Mouse (Mus musculus) lung, embryonic 15.5 days (tissue): ENCODE results near the gene Ces2g. TPM values are rescaled to one million over a fixed set of nuclear protein-coding genes. Genes with fewer than 3 reads are reported as not detected.

Source experiments
- ATAC-seq: fragments of 200-750 bp; cut with Nextera tagmentation; 2 replicates; pipeline ENCODE4 v1.8.0; 2017; ENCODE audit warnings: moderate number of reproducible peaks, borderline replicate concordance; ENCODE audit not compliant: low FRiP score, low TSS enrichment; ENCODE audit errors: extremely low read depth
- H3K27ac ChIP-seq: fragments of 300-500 bp; sonication (generic); 2 replicates; pipeline ENCODE4 v1.5.1; 2015; ENCODE audit warnings: moderate library complexity, mild to moderate bottlenecking, inconsistent platforms
- H3K27me3 ChIP-seq: fragments of 300-500 bp; sonication (generic); 2 replicates; pipeline ENCODE4 v1.6.1; 2015; ENCODE audit warnings: inconsistent platforms
- H3K36me3 ChIP-seq: fragments of 300-500 bp; sonication (generic); 2 replicates; pipeline ENCODE4 v1.6.1; 2015; ENCODE audit warnings: inconsistent platforms
- H3K4me1 ChIP-seq: fragments of 300-500 bp; sonication (generic); 2 replicates; pipeline ENCODE4 v1.6.1; 2015; ENCODE audit warnings: inconsistent platforms
- H3K4me2 ChIP-seq: fragments of 300-500 bp; sonication (generic); 2 replicates; pipeline ENCODE4 v1.6.1; 2015; ENCODE audit warnings: inconsistent platforms, mild to moderate bottlenecking, moderate library complexity
- H3K4me3 ChIP-seq: fragments of 300-500 bp; sonication (generic); 2 replicates; pipeline ENCODE4 v1.5.1; 2015; ENCODE audit warnings: mild to moderate bottlenecking, inconsistent platforms
- H3K9ac ChIP-seq: fragments of 300-500 bp; sonication (generic); 2 replicates; pipeline ENCODE4 v1.6.1; 2015; ENCODE audit warnings: inconsistent platforms
- H3K9me3 ChIP-seq: fragments of 300-500 bp; sonication (generic); 2 replicates; pipeline ENCODE4 v1.6.1; 2016; ENCODE audit warnings: inconsistent platforms
- WGBS: fragments of 180-500 bp; shearing (Covaris S2); methylation state at CpG from one replicate; pipeline ENCODE4 v1.1.7; 2015; 5-methylcytosine and 5-hydroxymethylcytosine counted together
- polyA plus RNA-seq: library from polyadenylated mRNA; unstranded; fragments of >200 nt; fragmentation: Nextera tagmentation; extraction: Ambion mirVana; gene quantifications from 2 replicates; pipeline ENCODE4 v1.2.1, GENCODE M21; 2015

Ces2g gene
- polyA plus RNA-seq: 0.94 and 1.7 TPM in 2 replicates

DNA sequence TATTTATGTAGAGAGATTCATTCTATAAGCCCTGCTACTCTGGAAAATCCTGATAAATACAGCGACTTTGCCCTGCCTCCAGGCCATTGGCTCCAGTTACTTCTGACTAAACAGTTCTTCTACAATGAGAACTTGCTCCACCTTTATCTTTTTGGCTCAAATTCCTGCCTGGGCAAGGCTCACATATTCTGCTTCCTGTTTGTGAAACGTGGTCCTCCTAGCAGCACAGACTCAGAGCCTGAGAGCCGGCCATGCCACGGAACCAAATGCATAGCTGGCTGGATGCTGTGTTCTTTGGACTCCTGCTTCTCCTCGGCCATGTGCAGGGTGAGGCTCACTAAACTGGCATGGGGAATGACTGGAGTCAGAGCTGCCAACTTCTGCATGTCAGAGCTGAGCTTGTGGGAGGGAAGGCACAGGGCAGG is at the start of gene Ces2g:
TSS of gene Ces2g (plus strand) at position 182 of the 425 bp plus-strand sequence.
- Histone ChIP-seq H3K9me3 (no peaks in the 10 kb centered on the region), H3K27ac (no peak within 1 kb of the TSS), H3K27me3 (no peaks in the 10 kb centered on the region), H3K9ac (no peak within 1 kb of the TSS), H3K4me3 (no peak within 1 kb of the TSS), H3K36me3 (no peaks in the 10 kb centered on the region), H3K4me1 (no peaks in the 10 kb centered on the region), H3K4me2 (no peak within 1 kb of the TSS)
- ATAC-seq: no peak
- WGBS: 49% methylated on average over 5 of the region's 5 CpGs

- no peak within 1 kb of the TSS for H3K9ac ChIP-seq
- no peaks in the 10 kb centered on the region for H3K36me3 ChIP-seq
- H3K27ac ChIP-seq: no peak within 1 kb of the TSS
- WGBS: 74% methylated on average over 5 of the region's 5 CpGs
- no peaks in the 10 kb centered on the region for H3K27me3 ChIP-seq
- H3K4me1 ChIP-seq: no peaks in the 10 kb centered on the region
- ATAC-seq: no peak
- no peak within 1 kb of the TSS for H3K4me2 ChIP-seq
- H3K9me3 ChIP-seq: no peaks in the 10 kb centered on the region
- H3K4me3 ChIP-seq: no peak within 1 kb of the TSS
These were observed 35.4 kb upstream of the Ces2g start, which contains the start of gene Ces2e for GRCm38 (mm10) chr8:104925972-104926596. Ces2e (plus strand) TSS chr8:104926260.

GRCm38 (mm10) chr8:104927301-104927700 is 34.2 kb upstream of the Ces2g start:
- Histone ChIP-seq H3K9ac (no peak overlapping the region), H3K36me3 (no peaks in the 10 kb centered on the region), H3K4me1 (no peaks in the 10 kb centered on the region), H3K4me3 (no peak overlapping the region), H3K27ac (no peak overlapping the region), H3K4me2 (no peak overlapping the region), H3K27me3 (no peaks in the 10 kb centered on the region), H3K9me3 (no peaks in the 10 kb centered on the region)
- 76% methylated on average over 3 of the region's 3 CpGs for WGBS
- ATAC-seq: no peak

DNA sequence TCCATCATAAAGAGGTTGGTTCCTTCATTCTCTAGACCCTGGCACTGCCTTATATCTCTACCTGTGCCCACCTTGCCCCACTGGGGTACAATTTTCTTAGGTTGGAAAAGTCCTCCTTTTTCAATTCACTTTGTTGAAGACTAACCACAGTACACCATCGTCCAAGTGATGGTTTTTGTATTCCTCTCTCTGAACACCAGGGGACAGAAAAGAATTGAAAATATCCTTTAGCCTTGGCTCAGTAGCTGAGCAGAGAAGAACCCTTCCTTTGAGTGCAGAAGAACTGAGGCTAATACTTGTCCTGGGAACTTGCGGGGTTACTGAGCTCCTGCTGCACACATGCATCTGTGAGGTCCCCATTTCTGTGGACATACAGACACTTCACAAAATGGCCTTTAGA is 16.9 kb upstream of the Ces2g start:
- H3K36me3 ChIP-seq: no peaks in the 10 kb centered on the region
- H3K27ac ChIP-seq: no peak overlapping the region
- no peaks in the 10 kb centered on the region for H3K9me3 ChIP-seq
- H3K4me3 ChIP-seq: no peak overlapping the region
- no peaks in the 10 kb centered on the region for H3K27me3 ChIP-seq
- WGBS: 82% methylated on average over 2 of the region's 2 CpGs
- no peak overlapping the region for H3K9ac ChIP-seq
- no peak for ATAC-seq
- H3K4me2 ChIP-seq: no peak overlapping the region
- no peaks in the 10 kb centered on the region for H3K4me1 ChIP-seq

DNA sequence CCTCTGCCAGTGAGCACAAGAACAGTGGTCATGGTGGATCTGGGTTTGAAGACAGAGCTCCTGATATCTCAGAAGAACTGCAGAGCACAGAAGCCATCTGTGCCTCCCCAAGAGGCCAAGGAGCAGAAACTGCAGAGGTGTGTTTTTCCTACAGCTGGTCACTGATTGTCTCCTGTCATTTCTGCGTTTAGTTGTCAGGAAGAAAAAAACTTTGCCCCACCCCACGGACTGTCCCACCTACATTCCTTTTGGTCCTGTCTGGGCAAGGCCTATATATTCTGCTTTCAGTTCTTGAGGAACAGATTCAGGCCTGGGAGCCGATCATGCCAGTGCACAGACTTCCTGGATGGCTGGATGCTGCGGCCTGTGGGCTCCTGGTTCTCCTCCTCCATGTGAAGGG is 14.5 kb upstream of the Ces2g start, which contains the start of gene Ces2f:
TSS of gene Ces2f (plus strand) at position 301 of the 400 bp plus-strand sequence.
- Histone ChIP-seq H3K4me2 (no peak within 1 kb of the TSS), H3K9me3 (no peaks in the 10 kb centered on the region), H3K9ac (no peak within 1 kb of the TSS), H3K4me1 (no peaks in the 10 kb centered on the region), H3K27ac (no peak within 1 kb of the TSS), H3K4me3 (no peak within 1 kb of the TSS), H3K27me3 (no peaks in the 10 kb centered on the region), H3K36me3 (no peaks in the 10 kb centered on the region)
- no peak for ATAC-seq
- 73% methylated on average over 4 of the region's 4 CpGs for WGBS

DNA sequence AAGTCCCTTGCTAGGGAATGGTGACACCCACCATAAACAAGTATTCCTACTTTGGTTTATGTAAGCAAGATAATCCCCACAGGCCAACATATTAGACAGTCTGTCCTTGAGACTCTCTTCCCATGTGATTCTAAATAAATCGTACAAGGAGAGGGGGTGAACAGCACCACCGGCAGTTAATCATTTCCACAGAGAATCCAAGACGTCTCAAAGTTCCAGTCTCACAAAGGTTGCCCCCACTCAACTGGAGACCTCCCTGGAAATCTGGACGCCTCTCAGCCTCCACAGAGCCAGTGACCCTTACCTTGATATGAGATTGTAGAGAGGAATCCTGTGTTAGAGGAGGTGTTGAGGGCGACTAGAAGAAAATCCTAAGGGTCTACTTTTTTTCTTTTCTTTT is 12.5 kb upstream of the Ces2g start:
- H3K9me3 ChIP-seq: no peaks in the 10 kb centered on the region
- no peaks in the 10 kb centered on the region for H3K27me3 ChIP-seq
- H3K27ac ChIP-seq: no peak overlapping the region
- no peaks in the 10 kb centered on the region for H3K4me1 ChIP-seq
- H3K36me3 ChIP-seq: no peaks in the 10 kb centered on the region
- no peak overlapping the region for H3K4me3 ChIP-seq
- H3K9ac ChIP-seq: no peak overlapping the region
- no peak for ATAC-seq
- WGBS: 56% methylated on average over 5 of the region's 5 CpGs
- H3K4me2 ChIP-seq: no peak overlapping the region

- Histone ChIP-seq H3K27me3 (no peaks in the 10 kb centered on the region), H3K9ac (no peak overlapping the region), H3K4me3 (no peak overlapping the region), H3K36me3 (no peaks in the 10 kb centered on the region), H3K9me3 (no peaks in the 10 kb centered on the region), H3K4me1 (no peaks in the 10 kb centered on the region), H3K4me2 (no peak overlapping the region), H3K27ac (no peak overlapping the region)
- WGBS: 69% methylated on average over 8 of the region's 8 CpGs
- ATAC-seq: no peak
These were observed 847 bp downstream of the Ces2g start for GRCm38 (mm10) chr8:104962229-104962901.

- no peak overlapping the region for H3K4me3 ChIP-seq
- no peak overlapping the region for H3K9ac ChIP-seq
- no peak overlapping the region for H3K4me2 ChIP-seq
- H3K9me3 ChIP-seq: no peaks in the 10 kb centered on the region
- no peak overlapping the region for H3K27ac ChIP-seq
- no peaks in the 10 kb centered on the region for H3K4me1 ChIP-seq
- no peak for ATAC-seq
- no peaks in the 10 kb centered on the region for H3K36me3 ChIP-seq
- WGBS: 76% methylated on average over 4 of the region's 4 CpGs
- H3K27me3 ChIP-seq: no peaks in the 10 kb centered on the region
These were observed 1.9 kb downstream of the Ces2g start for GRCm38 (mm10) chr8:104963375-104963894.

GRCm38 (mm10) chr8:104984126-104984525 is 22.6 kb downstream of the Ces2g start:
- H3K27ac ChIP-seq: no peak overlapping the region
- H3K4me1 ChIP-seq: no peaks in the 10 kb centered on the region
- H3K9me3 ChIP-seq: no peaks in the 10 kb centered on the region; the same call in 1 of the 2 replicates
- H3K4me2 ChIP-seq: no peak overlapping the region
- no peak overlapping the region for H3K4me3 ChIP-seq
- H3K9ac ChIP-seq: no peak overlapping the region
- no peaks in the 10 kb centered on the region for H3K27me3 ChIP-seq
- H3K36me3 ChIP-seq: no peaks in the 10 kb centered on the region
- ATAC-seq: no peak
- 89% methylated on average over 5 of the region's 5 CpGs for WGBS

DNA sequence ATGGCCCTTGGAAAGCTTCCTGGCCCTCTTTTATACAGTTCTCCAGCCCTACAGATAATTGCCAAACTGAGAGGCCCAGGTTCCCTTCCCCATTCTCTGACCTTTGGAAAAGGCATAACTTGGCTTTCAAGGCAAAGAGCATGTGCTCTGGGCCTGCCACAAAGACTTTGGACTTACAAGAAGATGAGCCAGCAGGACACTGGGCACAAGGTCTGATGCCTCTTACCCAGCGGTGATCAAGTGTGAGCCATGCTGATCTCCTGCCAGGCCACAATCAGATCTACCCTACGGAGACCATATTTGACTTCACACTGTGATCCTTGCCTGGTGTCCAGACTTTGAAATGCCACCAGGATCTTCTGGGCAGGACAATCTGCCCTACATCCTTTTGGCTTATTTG is 23.4 kb downstream of the Ces2g start:
- 95% methylated on average over 2 of the region's 2 CpGs for WGBS
- H3K9ac ChIP-seq: no peak overlapping the region
- H3K27ac ChIP-seq: no peak overlapping the region
- H3K36me3 ChIP-seq: no peaks in the 10 kb centered on the region
- no peaks in the 10 kb centered on the region; the same call in 1 of the 2 replicates for H3K9me3 ChIP-seq
- H3K4me1 ChIP-seq: no peaks in the 10 kb centered on the region
- no peak overlapping the region for H3K4me3 ChIP-seq
- H3K4me2 ChIP-seq: no peak overlapping the region
- no peak for ATAC-seq
- no peaks in the 10 kb centered on the region for H3K27me3 ChIP-seq

GRCm38 (mm10) chr8:104998191-104998590 is 36.7 kb downstream of the Ces2g start:
- no peaks in the 10 kb centered on the region for H3K9me3 ChIP-seq
- no peak overlapping the region for H3K4me3 ChIP-seq
- no peaks in the 10 kb centered on the region for H3K4me1 ChIP-seq
- H3K9ac ChIP-seq: no peak overlapping the region
- no peak overlapping the region for H3K27ac ChIP-seq
- WGBS: 74% methylated on average over 6 of the region's 6 CpGs
- H3K36me3 ChIP-seq: no peaks in the 10 kb centered on the region
- ATAC-seq: no peak
- no peaks in the 10 kb centered on the region for H3K27me3 ChIP-seq
- H3K4me2 ChIP-seq: no peak overlapping the region

DNA sequence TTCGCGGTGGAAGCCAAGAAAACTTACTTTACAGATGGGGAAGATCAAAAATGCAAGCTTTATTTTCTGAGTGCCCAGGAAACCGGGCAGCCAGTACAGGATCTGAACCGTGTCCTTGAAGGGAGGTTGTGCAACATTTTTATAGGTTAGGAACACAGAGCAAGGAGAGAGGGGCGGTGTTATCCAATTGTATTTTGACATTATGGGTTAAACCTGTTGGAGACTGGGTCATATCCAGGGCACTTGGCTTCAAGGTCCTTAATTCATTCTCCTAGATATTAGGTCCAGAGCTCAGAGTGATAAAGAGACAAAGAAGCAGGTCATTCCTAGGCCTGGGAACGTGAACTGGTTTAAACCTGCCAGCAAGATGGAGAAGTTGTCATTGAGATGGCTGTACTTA is 37.7 kb downstream of the Ces2g start:
- no peak for ATAC-seq
- H3K9me3 ChIP-seq: no peaks in the 10 kb centered on the region
- H3K9ac ChIP-seq: no peak overlapping the region
- H3K4me3 ChIP-seq: no peak overlapping the region
- H3K27ac ChIP-seq: no peak overlapping the region
- H3K36me3 ChIP-seq: no peaks in the 10 kb centered on the region
- no peaks in the 10 kb centered on the region for H3K4me1 ChIP-seq
- no peaks in the 10 kb centered on the region for H3K27me3 ChIP-seq
- WGBS: 80% methylated on average over 6 of the region's 6 CpGs
- no peak overlapping the region for H3K4me2 ChIP-seq
